Mouse (Mus musculus): Measurements from ENCODE around the gene Trmt1l.

Gene Trmt1l

DNA sequence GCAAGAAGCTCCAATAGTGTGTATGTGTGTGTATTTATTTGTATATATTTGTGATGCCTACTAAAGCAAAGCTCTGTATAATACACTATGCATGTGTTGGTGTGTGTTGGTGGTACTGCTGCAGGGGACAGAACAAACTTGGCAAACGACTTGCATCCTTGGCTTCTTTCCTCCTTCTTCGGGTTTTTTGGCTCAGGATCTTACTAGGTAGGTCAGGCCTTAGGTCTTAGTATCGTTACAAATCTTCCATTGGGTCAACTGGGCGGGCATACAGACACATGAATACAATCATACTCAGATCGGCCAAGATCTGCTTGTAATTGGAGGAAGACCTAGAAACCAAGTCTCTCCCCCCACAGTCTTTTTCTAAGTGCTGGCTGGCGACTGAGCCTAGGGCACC lies 66.4 kb downstream of the Trmt1l start:
- in situ Hi-C loops (cut with MseI, MboI): loop anchor here (10.0 kb wide), 1 partner anchor 210 kb away; no protein-coding TSS in a partner anchor

DNA sequence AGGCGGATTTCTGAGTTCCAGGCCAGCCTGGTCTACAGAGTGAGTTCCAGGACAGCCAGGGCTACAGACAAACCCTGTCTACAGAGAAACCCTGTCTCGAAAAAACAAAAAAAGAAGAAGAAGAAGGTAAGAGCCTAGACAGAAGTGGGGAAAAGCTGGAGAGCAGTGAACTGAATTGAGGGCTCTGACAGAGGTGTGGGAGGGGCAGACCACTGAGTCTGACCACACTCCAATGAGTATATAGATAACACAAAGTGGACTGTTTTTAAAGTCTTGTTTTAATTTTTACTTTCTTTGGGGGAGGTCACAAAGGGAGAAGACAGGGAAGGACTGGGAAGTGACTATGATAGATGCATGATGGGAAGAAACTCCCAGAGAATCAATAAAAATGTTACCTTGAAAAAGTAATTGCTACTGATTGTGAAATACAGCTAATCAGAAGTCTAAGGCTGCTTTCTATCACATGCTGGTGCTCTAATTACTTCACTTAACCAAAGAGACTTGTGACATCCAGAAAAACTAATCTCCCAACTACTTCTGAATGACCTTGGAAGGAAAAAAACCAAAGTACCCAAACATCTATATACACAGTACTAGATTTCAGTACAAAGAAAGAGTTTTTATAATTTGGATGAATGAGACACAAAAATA lies 67.4 kb downstream of the Trmt1l start:
- in situ Hi-C loops (cut with MseI, MboI): loop anchor here (10.0 kb wide), 1 partner anchor 209 kb away; no protein-coding TSS in a partner anchor

DNA sequence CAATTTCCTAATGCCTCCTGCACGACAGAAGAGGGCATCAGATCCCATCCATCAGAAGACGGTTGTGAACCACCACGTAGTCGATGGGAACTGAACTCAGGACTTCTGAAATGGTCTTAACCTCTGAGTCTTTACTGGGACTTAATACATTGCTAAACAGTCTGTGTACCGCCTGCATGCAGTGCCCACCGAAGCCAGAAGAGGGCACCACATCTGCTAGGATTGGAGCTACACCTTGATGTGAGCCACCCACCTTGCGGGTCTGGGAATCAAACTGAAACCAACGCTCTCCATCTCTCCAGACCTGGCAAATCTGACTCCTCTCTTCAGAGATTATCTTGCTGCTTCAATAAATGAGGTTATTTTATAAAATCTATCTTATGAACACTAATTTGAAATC lies 68.7 kb downstream of the Trmt1l start:
- in situ Hi-C loops (cut with MseI, MboI): loop anchor here (10.0 kb wide), 1 partner anchor 208 kb away; no protein-coding TSS in a partner anchor

DNA sequence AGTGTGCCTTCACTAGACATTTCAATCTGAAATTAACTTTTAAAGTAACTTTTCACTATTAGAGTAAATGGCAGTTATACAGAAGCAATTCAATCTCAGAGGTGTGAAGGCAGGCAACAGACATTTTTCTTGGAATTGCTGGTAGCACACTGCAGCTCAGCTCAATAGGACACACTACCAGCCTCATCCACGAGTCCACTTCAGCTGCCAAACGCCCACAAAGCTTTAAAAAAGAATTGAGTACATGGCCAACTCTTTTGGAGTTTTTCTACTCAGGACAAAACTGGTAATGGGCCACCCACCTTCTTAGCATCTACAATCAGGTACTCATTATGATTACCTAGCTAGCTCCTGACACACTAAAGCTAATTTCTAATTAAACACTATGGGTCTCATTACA lies 69.6 kb downstream of the Trmt1l start:
- in situ Hi-C loops (cut with MseI, MboI): loop anchor here (10.0 kb wide), 1 partner anchor 207 kb away; no protein-coding TSS in a partner anchor

DNA sequence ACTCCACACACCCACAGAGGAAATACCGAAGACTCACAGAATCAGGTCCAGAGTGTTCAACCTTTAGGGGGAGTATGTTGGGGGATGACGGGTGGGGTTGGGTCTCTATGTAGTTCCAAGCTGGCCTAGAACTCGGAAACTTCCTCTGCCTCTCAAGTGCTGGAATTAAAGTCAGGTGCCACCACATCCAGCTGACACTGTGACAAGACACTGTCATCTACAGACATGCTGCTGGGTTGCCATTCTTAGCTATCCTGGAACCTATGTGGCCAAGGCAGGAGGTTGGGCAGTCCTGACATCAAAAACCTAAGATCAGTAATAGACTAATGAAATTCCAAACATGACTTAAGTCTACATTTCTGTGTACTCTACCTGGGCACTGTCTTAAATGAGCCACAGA lies 70.0 kb downstream of the Trmt1l start:
- in situ Hi-C loops (cut with MseI, MboI): loop anchor here (10.0 kb wide), 1 partner anchor 206 kb away; no protein-coding TSS in a partner anchor

DNA sequence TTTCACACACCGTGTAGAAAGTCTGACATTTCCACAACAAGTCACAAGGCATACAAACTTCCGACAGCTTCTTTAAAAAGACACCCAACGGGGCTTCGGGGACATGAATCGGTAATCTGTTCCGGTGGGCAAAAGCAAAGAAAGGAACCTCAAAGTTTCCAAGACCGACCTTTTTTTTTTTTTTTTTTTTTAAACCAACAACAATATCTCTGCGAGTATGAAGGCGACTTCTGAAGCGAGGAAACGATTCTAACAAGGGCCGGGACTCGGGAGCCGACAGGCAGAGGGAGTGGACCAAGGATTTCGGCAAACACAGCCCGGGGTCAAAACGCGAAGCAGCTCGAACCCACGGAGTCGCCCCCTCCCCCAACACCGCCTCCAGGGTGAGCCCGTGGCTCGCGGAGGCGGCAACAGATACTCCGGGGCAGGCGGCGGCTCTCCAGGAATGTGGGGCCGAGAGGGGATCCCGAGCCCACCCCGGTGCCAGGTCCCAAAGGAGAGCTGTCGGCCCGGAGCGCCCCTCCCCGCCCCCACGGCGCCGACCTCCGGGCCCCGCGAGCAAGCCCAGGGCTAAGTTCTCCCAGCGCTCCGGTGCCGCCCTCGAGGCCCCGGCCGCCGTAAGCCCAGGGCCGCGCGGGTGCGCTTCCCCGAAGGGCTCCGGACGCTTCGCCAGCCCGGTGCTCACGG lies 71.6 kb downstream of the Trmt1l start:
- in situ Hi-C loops (cut with MseI, MboI): loop anchor here (10.0 kb wide), 1 partner anchor 205 kb away; no protein-coding TSS in a partner anchor

DNA sequence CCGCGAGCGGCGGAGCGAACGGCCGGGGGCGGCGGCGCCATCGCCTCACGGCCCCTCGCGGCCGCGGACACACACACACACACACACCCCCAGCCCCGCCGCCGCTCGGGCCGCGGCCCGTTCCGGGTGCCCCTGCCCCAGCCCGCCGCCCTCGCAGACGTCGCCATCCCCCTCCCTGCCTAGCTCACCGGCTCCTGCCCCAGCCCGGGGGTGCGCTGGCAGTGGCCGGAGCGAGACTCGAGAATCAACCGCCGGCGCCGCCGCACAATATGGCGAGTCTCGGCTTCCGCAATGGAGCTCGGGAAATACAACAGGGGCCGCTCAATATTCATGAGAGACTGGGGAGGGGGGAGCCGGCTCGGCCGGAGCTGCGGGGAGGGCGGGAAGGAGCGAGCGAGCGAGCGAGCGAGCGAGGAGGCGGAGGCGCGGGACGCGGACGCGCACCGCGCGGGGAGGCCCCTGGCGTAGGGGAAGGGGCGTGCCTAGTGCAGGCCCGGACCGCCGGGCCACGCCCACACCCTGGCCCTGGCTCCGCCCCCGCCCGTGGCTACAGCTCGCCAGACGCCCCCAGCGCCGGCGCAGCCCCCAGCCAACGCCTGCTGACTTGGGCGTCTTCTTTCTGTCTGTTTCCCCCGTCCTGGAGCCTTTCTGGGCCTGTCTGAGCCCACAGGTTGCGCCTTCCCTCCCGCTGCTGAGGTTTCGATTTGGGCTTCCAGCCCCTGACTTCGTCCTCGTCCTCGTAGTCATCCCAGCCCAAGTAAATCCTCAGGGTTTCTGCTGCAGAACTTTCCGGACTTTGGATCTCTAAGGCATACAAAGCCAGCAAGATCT lies 72.4 kb downstream of the Trmt1l start, which contains the start of gene Rnf2:
TSS of gene Rnf2 (minus strand) at position 425 of the 831 bp plus-strand sequence.
- in situ Hi-C loops (cut with MseI, MboI): no loop called here

All from mouse trophoblast stem cell (cell line).